In the genomic region with DNA sequence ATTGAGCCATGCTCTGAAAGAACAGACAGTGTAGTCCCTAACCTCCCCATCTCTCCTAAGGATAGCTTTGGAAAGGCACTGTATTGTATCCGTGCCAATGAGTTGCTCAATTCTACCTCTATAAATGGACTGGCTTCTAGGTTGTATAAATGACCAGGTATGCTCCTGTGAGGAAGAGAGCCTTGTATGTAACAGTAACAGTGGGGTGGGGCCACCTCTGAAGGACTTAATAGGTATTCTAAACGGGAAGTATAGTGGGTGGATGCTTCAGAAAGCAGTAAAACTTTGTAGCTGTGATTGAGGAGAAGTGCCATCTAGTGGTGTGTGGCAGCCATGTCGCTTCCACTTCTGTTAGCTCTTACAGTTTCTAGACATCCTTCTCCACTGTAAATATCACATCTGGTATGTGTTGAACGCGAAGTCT, we compare ENCODE assay signal across 10 mouse cellular contexts. TPM values are rescaled to one million over a fixed set of nuclear protein-coding genes. Genes with fewer than 3 reads are reported as not detected.
DNase-seq lines count a peak whose midpoint lies in the region; ATAC-seq lines count a peak whose summit lies in the region.
"Had no signal": no experiment of that assay in that cellular context is flagged by ENCODE, and none has a peak within 500 bp of the region (broad histone marks: within the 10 kb centered on the region; RNA-seq: fewer than 3 reads in every experiment).

No protein-coding gene starts in this region.

- no peaks in the 10 kb centered on the region for H3K36me3 ChIP-seq in midbrain, embryonic 14.5 days (ENCODE audit: control insufficient read depth, insufficient read depth, low read length)
- H3K36me3 ChIP-seq in midbrain, embryonic 13.5 days, result no peaks in the 10 kb centered on the region

- H3K9me3 ChIP-seq in midbrain, embryonic 14.5 days (ENCODE audit: control insufficient read depth, low read length), result no peaks in the 10 kb centered on the region
- no peaks in the 10 kb centered on the region for H3K9me3 ChIP-seq in midbrain, embryonic 13.5 days

- ATAC-seq in midbrain, embryonic 14.5 days (ENCODE audit: low FRiP score, low TSS enrichment), result no peak
- no peak for ATAC-seq in midbrain, embryonic 13.5 days
- ATAC-seq in megakaryocyte progenitor cell, adult 5-6 weeks (replicated peaks; ENCODE audit: poor library complexity), result peak; percentile 46; the same call in 1 of the 2 replicates
- ATAC-seq: hindbrain, embryonic 16.5 days had no signal

- H3K4me3 ChIP-seq in midbrain, embryonic 14.5 days (replicated peaks; ENCODE audit: low read depth, low read length), result no peak overlapping the region
- no peak overlapping the region for H3K4me3 ChIP-seq in midbrain, embryonic 13.5 days (replicated peaks)

- no peak overlapping the region for H3K9ac ChIP-seq in midbrain, embryonic 14.5 days (replicated peaks; ENCODE audit: low read length)
- no peak overlapping the region for H3K9ac ChIP-seq in midbrain, embryonic 13.5 days (replicated peaks)

- H3K4me1 ChIP-seq in midbrain, embryonic 14.5 days (ENCODE audit: control insufficient read depth, insufficient read depth, low read length), result no peaks in the 10 kb centered on the region
- peaks cover 1% of the 10 kb centered on the region for H3K4me1 ChIP-seq in midbrain, embryonic 13.5 days (replicated peaks)

- WGBS in midbrain, embryonic 14.5 days, result 64% methylated on average over 5 of the region's 5 CpGs
- WGBS in midbrain, embryonic 13.5 days, result 66% methylated on average over 5 of the region's 5 CpGs

- H3K27me3 ChIP-seq in midbrain, embryonic 14.5 days (ENCODE audit: control insufficient read depth, insufficient read depth, low read length), result no peaks in the 10 kb centered on the region
- H3K27me3 ChIP-seq in midbrain, embryonic 13.5 days, result no peaks in the 10 kb centered on the region

- no peak overlapping the region for H3K27ac ChIP-seq in midbrain, embryonic 14.5 days (replicated peaks; ENCODE audit: low read depth, low read length)
- no peak overlapping the region for H3K27ac ChIP-seq in midbrain, embryonic 13.5 days

- DNase-seq in adrenal gland, postnatal 25 days, result peak; percentile 19
- DNase-seq in adrenal gland, postnatal 4 days (ENCODE audit: low spot score in 2 of 2), result no peak
- DNase-seq in midbrain, embryonic 14.5 days, result peak; percentile 24
- peak; percentile 35 to 48 for DNase-seq in kidney, adult 8-10 months
- DNase-seq in Muller cell, postnatal 12 days (ENCODE audit: inconsistent ontology term), result no peak
- DNase-seq in layer of hippocampus, adult 11-12 months (ENCODE audit: low spot score), result no peak
- DNase-seq: cerebellum, adult 11-12 months had no signal

- H3K4me2 ChIP-seq in midbrain, embryonic 14.5 days (ENCODE audit: low read length), result no peak overlapping the region
- no peak overlapping the region for H3K4me2 ChIP-seq in midbrain, embryonic 13.5 days (replicated peaks)

RNA-seq across cellular contexts. Expression of a gene that starts 24.5 kb away (rescaled TPM):
- total RNA-seq in adrenal gland, postnatal 25 days (2021), result not detected in 2 replicates
- total RNA-seq in adrenal gland, postnatal 4 days (2021), result not detected
- not detected in 2 replicates for polyA plus RNA-seq in midbrain, embryonic 14.5 days (2014; fragmentation: Nextera tagmentation; extraction: Ambion mirVana)
- polyA plus RNA-seq in midbrain, embryonic 13.5 days (2015; fragmentation: Nextera tagmentation; extraction: Ambion mirVana), result 0.15 TPM in 1 of 2 replicates, not detected in the other
- not detected in 2 replicates for total RNA-seq in megakaryocyte progenitor cell, adult 5-6 weeks (2015)
- total RNA-seq in megakaryocyte progenitor cell, adult 5-6 weeks (2017), result not detected in 2 replicates

RNA-seq across cellular contexts. Expression of a gene that starts 53.7 kb away (rescaled TPM):
- 0.95 and 1.6 TPM in 2 replicates for total RNA-seq in adrenal gland, postnatal 25 days (2021)
- 1 to 10 TPM; 2.1 to 2.6 TPM for total RNA-seq in adrenal gland, postnatal 4 days (2021)
- 0.62 and 0.98 TPM in 2 replicates for polyA plus RNA-seq in midbrain, embryonic 14.5 days (2014; fragmentation: Nextera tagmentation; extraction: Ambion mirVana)
- polyA plus RNA-seq in midbrain, embryonic 13.5 days (2015; fragmentation: Nextera tagmentation; extraction: Ambion mirVana), result 0.70 and 1.0 TPM in 2 replicates
- 0.27 TPM in 1 of 2 replicates, not detected in the other for total RNA-seq in megakaryocyte progenitor cell, adult 5-6 weeks (2015)
- total RNA-seq in megakaryocyte progenitor cell, adult 5-6 weeks (2017), result 0.41 TPM in 1 of 2 replicates, not detected in the other

Comparison
In these comparisons a context has a peak if more than half of its experiments do, and no peak if none do; other contexts are left out.
1. DNase-seq: peak in adrenal gland, postnatal 25 days (single experiment), midbrain, embryonic 14.5 days (single experiment) and kidney, adult 8-10 months (2 of 2); none in adrenal gland, postnatal 4 days (0 of 2), Muller cell, postnatal 12 days (single experiment) and layer of hippocampus, adult 11-12 months (single experiment).